Mouse (Mus musculus) ES-Bruce4 (cell line): ENCODE measurements around the gene Wdr61. TPM values are rescaled to one million over a fixed set of nuclear protein-coding genes. Genes with fewer than 3 reads are reported as not detected.
A peak's percentile ranks its signal among the peaks of the same experiment; 100 is the strongest.

ENCODE experiments used
- H3K27ac ChIP-seq: 2 replicates; pipeline ENCODE4 v1.5.1; 2012; ENCODE audit warnings: low read length, inconsistent platforms; ENCODE audit not compliant: insufficient read depth
- H3K27me3 ChIP-seq: 2 replicates; pipeline ENCODE4 v1.6.1; 2012; ENCODE audit warnings: mild to moderate bottlenecking, low read length, inconsistent platforms; ENCODE audit not compliant: control insufficient read depth, poor library complexity, insufficient read depth, severe bottlenecking
- H3K36me3 ChIP-seq: 2 replicates; pipeline ENCODE4 v1.6.1; 2012; ENCODE audit warnings: inconsistent platforms, mild to moderate bottlenecking, low read length, moderate library complexity; ENCODE audit not compliant: control insufficient read depth, poor library complexity, insufficient read depth, severe bottlenecking
- H3K4me1 ChIP-seq: one replicate; pipeline ENCODE4 v1.8.1; 2011; ENCODE audit warnings: low read length; ENCODE audit not compliant: control insufficient read depth, insufficient read depth
- H3K4me3 ChIP-seq: 2 replicates; pipeline ENCODE4 v1.5.1; 2011; ENCODE audit warnings: low read depth, mild to moderate bottlenecking, low read length
- H3K9ac ChIP-seq: 2 replicates; pipeline ENCODE4 v1.6.1; 2012; ENCODE audit warnings: low read depth, mild to moderate bottlenecking, inconsistent platforms; ENCODE audit not compliant: poor library complexity, severe bottlenecking
- H3K9me3 ChIP-seq: replicated peaks from 2 replicates; pipeline ENCODE4 v1.6.1; 2012; ENCODE audit warnings: mild to moderate bottlenecking, low read length, inconsistent platforms; ENCODE audit not compliant: control insufficient read depth, poor library complexity, insufficient read depth, severe bottlenecking
- CTCF ChIP-seq: IDR thresholded peaks from one replicate; pipeline ENCODE4 v1.8.1; 2011; ENCODE audit warnings: low read depth, low read length
- EP300 ChIP-seq: IDR thresholded peaks from 2 replicates; pipeline ENCODE4 v1.6.1; 2011; ENCODE audit warnings: low read depth, low read length; ENCODE audit not compliant: insufficient read depth
- POLR2A ChIP-seq: IDR thresholded peaks from one replicate; pipeline ENCODE4 v1.8.1; 2011; ENCODE audit warnings: low read length; ENCODE audit not compliant: insufficient read depth
- polyA plus RNA-seq: library from polyadenylated mRNA; stranded (reverse); fragments of >200 nt; gene quantifications from 2 replicates; pipeline ENCODE4 v1.2.4, GENCODE M21; 2011; ENCODE audit warnings: low read depth; ENCODE audit not compliant: missing spikeins, insufficient read depth, insufficient read length

Wdr61 gene
- polyA plus RNA-seq, 1 experiment, result 108 TPM

GRCm38 (mm10) chr9:54752201-54752943, 18.1 kb upstream of the Wdr61 start:
- Histone ChIP-seq H3K9ac (no peak overlapping the region), H3K4me3 (no peak overlapping the region)

GRCm38 (mm10) chr9:54751684-54752083, 17.4 kb upstream of the Wdr61 start:
- TF ChIP-seq EP300 (no peak), CTCF (no peak), POLR2A (no peak)
- Histone ChIP-seq H3K4me3 (no peak overlapping the region), H3K27me3 (no peaks in the 10 kb centered on the region), H3K4me1 (no peaks in the 10 kb centered on the region), H3K9ac (no peak overlapping the region), H3K27ac (no peak overlapping the region), H3K9me3 (no peaks in the 10 kb centered on the region), H3K36me3 (no peaks in the 10 kb centered on the region)

More at GRCm38 (mm10) chr9:54752201-54752943, 18.1 kb upstream of the Wdr61 start:
- Histone ChIP-seq H3K36me3 (no peaks in the 10 kb centered on the region), H3K9me3 (no peaks in the 10 kb centered on the region), H3K27me3 (no peaks in the 10 kb centered on the region), H3K4me1 (no peaks in the 10 kb centered on the region), H3K27ac (no peak overlapping the region)
- TF ChIP-seq CTCF (no peak), EP300 (no peak), POLR2A (no peak)

- H3K36me3 ChIP-seq, result no peaks in the 10 kb centered on the region
- no peak overlapping the region for H3K9ac ChIP-seq
- no peaks in the 10 kb centered on the region for H3K4me1 ChIP-seq
- H3K27me3 ChIP-seq, result no peaks in the 10 kb centered on the region
- no peak overlapping the region for H3K27ac ChIP-seq
- H3K4me3 ChIP-seq, result no peak overlapping the region
- no peak for TF ChIP-seq EP300
- no peak for TF ChIP-seq POLR2A
- TF ChIP-seq CTCF, result no peak
- H3K9me3 ChIP-seq, result no peaks in the 10 kb centered on the region
Measured at GRCm38 (mm10) chr9:54750215-54750981, 16.1 kb upstream of the Wdr61 start.

DNA sequence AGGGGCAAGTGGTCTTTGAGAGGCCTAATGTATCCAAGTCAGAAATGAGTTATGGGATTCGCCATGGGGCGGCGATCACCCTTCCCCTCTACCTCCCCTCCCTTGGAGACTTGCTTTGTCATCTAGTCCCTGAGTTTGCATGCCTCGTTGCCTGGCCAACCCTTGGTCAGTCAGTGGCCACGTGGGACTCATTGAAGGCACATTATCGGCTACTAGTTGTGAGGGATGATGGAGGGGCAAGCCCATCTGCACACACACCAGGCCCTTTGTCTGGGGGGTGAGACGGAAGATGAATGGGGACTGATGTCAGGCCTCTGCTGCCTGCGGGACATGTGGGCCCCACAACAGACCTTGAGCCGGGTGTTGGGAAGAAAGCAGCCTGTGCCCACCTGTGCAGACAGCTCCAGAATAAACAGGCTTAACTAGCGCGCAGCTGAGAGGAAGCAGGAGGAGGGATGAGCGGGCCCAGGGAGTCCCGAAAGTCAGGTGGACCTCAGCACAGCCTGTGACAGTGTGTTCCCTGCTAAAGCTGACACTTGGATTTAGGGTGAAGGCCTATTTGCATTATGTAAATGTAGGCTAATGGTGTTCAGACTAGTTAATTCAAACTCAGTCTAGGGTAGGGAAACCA, 11.5 kb upstream of the Wdr61 start:
- H3K9ac ChIP-seq, result no peak overlapping the region
- H3K4me3 ChIP-seq, result no peak overlapping the region
- H3K4me1 ChIP-seq, result peaks cover 2% of the 10 kb centered on the region
- no peaks in the 10 kb centered on the region for H3K27me3 ChIP-seq
- TF ChIP-seq POLR2A (no peak), EP300 (no peak), CTCF (no peak)
- H3K36me3 ChIP-seq, result no peaks in the 10 kb centered on the region
- no peaks in the 10 kb centered on the region for H3K9me3 ChIP-seq
- no peak overlapping the region for H3K27ac ChIP-seq

DNA sequence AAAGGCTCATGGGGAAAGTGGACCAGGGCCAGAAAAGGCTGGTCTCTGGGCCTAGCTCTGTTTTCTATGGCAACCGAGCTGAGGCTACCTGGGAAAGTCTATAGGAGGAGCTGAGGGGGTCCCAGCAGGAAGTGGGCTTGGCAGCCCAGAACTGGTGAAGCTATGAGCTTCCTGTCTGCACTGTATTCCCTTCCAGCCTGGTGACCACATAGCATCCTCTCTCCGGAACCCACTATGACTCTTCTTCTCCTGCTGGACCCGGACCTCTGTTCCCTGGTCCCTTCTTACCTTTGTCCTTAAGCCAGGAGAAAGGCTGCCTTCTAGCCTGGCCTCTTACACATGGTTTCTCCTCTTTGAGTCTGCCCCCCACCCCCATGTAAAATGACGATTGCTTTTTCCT, 9.6 kb upstream of the Wdr61 start:
- H3K27me3 ChIP-seq, result no peaks in the 10 kb centered on the region
- H3K4me3 ChIP-seq, result no peak overlapping the region
- H3K9ac ChIP-seq, result no peak overlapping the region
- no peak for TF ChIP-seq CTCF
- no peak for TF ChIP-seq POLR2A
- no peak for TF ChIP-seq EP300
- no peak overlapping the region for H3K27ac ChIP-seq
- H3K36me3 ChIP-seq, result no peaks in the 10 kb centered on the region
- H3K9me3 ChIP-seq, result no peaks in the 10 kb centered on the region
- peaks cover 2% of the 10 kb centered on the region for H3K4me1 ChIP-seq

GRCm38 (mm10) chr9:54738376-54738775, 4.1 kb upstream of the Wdr61 start:
- Histone ChIP-seq H3K4me1 (peaks cover 2% of the 10 kb centered on the region), H3K9me3 (no peaks in the 10 kb centered on the region), H3K4me3 (no peak overlapping the region), H3K27me3 (no peaks in the 10 kb centered on the region), H3K27ac (no peak overlapping the region), H3K9ac (no peak overlapping the region), H3K36me3 (no peaks in the 10 kb centered on the region)
- TF ChIP-seq CTCF (peak; percentile 89), EP300 (no peak), POLR2A (no peak)
